Mouse (Mus musculus) leukemia stem cell, adult 10-12 weeks (primary cell): Measurements from ENCODE around the gene Lhx5. TPM values are rescaled to one million over a fixed set of nuclear protein-coding genes. Genes with fewer than 3 reads are reported as not detected.

Experiments used
- polyA plus RNA-seq: library from polyadenylated mRNA; stranded (reverse); fragments of >175 nt; gene quantifications from 2 replicates; pipeline ENCODE4 v1.2.3, GENCODE M21; 2012; ENCODE audit warnings: low replicate concordance

Lhx5 gene
- not detected in 2 replicates for polyA plus RNA-seq

GRCm38 (mm10) chr5:120431649-120432485 is at the start of gene Lhx5:
Lhx5 (plus strand) TSS chr5:120431699.

GRCm38 (mm10) chr5:120472770-120473169 is 41.3 kb downstream of the Lhx5 start, which contains the start of gene Sdsl:
Sdsl (minus strand) TSS chr5:120472810.

GRCm38 (mm10) chr5:120476296-120476695 is 44.8 kb downstream of the Lhx5 start, which contains the start of gene Sds:
Sds (plus strand) TSS chr5:120476526.

Other genes with a start within 250 kb of the Lhx5 start
- gene Sdsl, start 41.1 kb downstream of the Lhx5 start, polyA plus RNA-seq: 18.3 and 45.4 TPM in 2 replicates
- gene Sds, start 44.8 kb downstream of the Lhx5 start, polyA plus RNA-seq: not detected in 2 replicates
- gene Plbd2, start 71.9 kb downstream of the Lhx5 start, polyA plus RNA-seq: 21.4 and 30.7 TPM in 2 replicates
- 2.8 and 10.1 TPM in 2 replicates for gene Slc8b1, start 79.5 kb downstream of the Lhx5 start, polyA plus RNA-seq
- 160 and 210 TPM in 2 replicates for gene Tpcn1, start 157.0 kb downstream of the Lhx5 start, polyA plus RNA-seq
- gene Iqcd, start 157.3 kb downstream of the Lhx5 start, polyA plus RNA-seq: 10.6 and 18.2 TPM in 2 replicates
- gene Rita1, start 180.9 kb downstream of the Lhx5 start, polyA plus RNA-seq: 57.8 and 64.1 TPM in 2 replicates
- 65.7 and 84.8 TPM in 2 replicates for gene Ddx54, start 181.0 kb downstream of the Lhx5 start, polyA plus RNA-seq
- gene Cfap73, start 202.5 kb downstream of the Lhx5 start, polyA plus RNA-seq: not detected in 2 replicates
- 3.4 and 6.9 TPM in 2 replicates for gene Rasal1, start 217.1 kb downstream of the Lhx5 start, polyA plus RNA-seq